Mouse (Mus musculus) CH12.LX (cell line): ENCODE measurements at regions not wholly inside any gene's neighbourhood (a gene's known extent, or its start where the extent isn't known, plus 50 kb on each side); places are given as distances from the start of the nearest gene placed in this dataset.

Experiments
- CHD2 ChIP-seq: IDR thresholded peaks from 2 replicates; pipeline ENCODE4 v1.6.1; 2011; ENCODE audit warnings: low read length, improper control_type of control experiment
- CTCF ChIP-seq, 2 experiments: IDR thresholded peaks in 1 of 2; conservative IDR thresholded peaks in 1 of 2; 2 replicates each; pipeline ENCODE4 v1.5.1; 2011 to 2012; ENCODE audit warnings: low read depth in 2 of 2, low read length in 2 of 2, improper control_type of control experiment in 1 of 2, inconsistent platforms in 1 of 2, mild to moderate bottlenecking in 1 of 2, moderate library complexity in 1 of 2
- MYC ChIP-seq: IDR thresholded peaks from 2 replicates; pipeline ENCODE4 v1.6.1; 2011; ENCODE audit warnings: low read depth, mild to moderate bottlenecking, improper control_type of control experiment, low read length
- PAX5 ChIP-seq: IDR thresholded peaks from 2 replicates; pipeline ENCODE4 v1.6.1; 2012; ENCODE audit warnings: low read length, inconsistent platforms, mixed read lengths
- ZC3H11A ChIP-seq: IDR thresholded peaks from 2 replicates; pipeline ENCODE4 v1.6.1; 2012; ENCODE audit warnings: low read depth, mild to moderate bottlenecking, inconsistent platforms, low read length, improper control_type of control experiment
- ZNF384 ChIP-seq: IDR thresholded peaks from 2 replicates; pipeline ENCODE4 v1.6.1; 2012; ENCODE audit warnings: low read depth, low read length, improper control_type of control experiment, inconsistent platforms

- TF ChIP-seq CTCF (conservative IDR thresholded peaks at IDR 0.05 in 1 of 2, IDR thresholded peaks at IDR 0.05 in 1 of 2; ENCODE audit: low read depth in 2 of 2, low read length in 2 of 2) (no peak), PAX5 (no peak), MYC (peak; percentile 22; the same call in 1 of the 2 replicates), ZC3H11A (no peak), ZNF384 (no peak), CHD2 (no peak)
Observed at GRCm38 (mm10) chr1:190596209-190596608, 315.4 kb downstream of the Rps6kc1 start.
